ENCODE assay signal across 8 mouse cellular contexts in the genomic region with DNA sequence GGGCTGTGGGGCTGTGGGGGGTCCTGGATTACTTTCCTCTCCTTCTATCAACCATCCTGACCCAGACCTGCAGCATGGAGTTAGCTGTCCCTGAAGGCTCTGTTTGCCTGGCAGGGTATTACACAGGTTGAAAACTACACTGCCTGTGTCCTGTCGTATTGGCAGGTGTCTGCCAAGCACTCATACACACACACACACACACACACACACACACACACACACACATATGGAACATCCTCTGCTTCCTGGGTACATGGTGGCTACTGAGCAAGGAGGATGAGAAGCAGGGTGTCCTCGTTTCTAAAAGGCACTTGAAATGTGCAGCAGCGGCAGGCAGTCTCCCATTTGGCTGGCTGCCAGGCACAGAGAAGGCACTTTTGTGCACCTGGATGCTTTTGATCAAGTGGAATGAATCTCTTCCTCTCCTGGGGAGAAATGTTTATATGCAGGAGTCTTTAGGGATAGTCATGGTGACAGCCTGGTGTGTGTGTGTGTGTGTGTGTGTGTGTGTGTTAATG. TPM values are rescaled to one million over a fixed set of nuclear protein-coding genes. Genes with fewer than 3 reads are reported as not detected.
A peak's percentile ranks its signal among the peaks of the same experiment; 100 is the strongest.
DNase-seq lines count a peak whose midpoint lies in the region; ATAC-seq and TF ChIP-seq lines count a peak whose summit lies in the region.

No protein-coding gene starts in this region.

- no peaks in the 10 kb centered on the region for H3K9me3 ChIP-seq in hindbrain, postnatal 0 days (ENCODE audit: low read length)

- H3K36me3 ChIP-seq in hindbrain, postnatal 0 days (ENCODE audit: insufficient read depth, low read length) = no peaks in the 10 kb centered on the region

- no peaks in the 10 kb centered on the region for H3K27me3 ChIP-seq in hindbrain, postnatal 0 days (ENCODE audit: insufficient read depth, low read length)

- 0 out of 2 replicates have a peak overlapping the region, but pooled peaks have one; percentile 34 for H3K4me2 ChIP-seq in hindbrain, postnatal 0 days (ENCODE audit: low read depth, low read length)

- no peak overlapping the region for H3K9ac ChIP-seq in hindbrain, postnatal 0 days (replicated peaks; ENCODE audit: low read length)

- no peak overlapping the region for H3K4me3 ChIP-seq in hindbrain, postnatal 0 days (ENCODE audit: low read length)

- H3K4me1 ChIP-seq in hindbrain, postnatal 0 days (ENCODE audit: insufficient read depth, low read length) = 0 out of 2 replicates have a peak, but pooled peaks cover 6% of the 10 kb centered on the region

- no peak overlapping the region for H3K27ac ChIP-seq in hindbrain, postnatal 0 days

- ATAC-seq in hindbrain, postnatal 0 days = peak; percentile 66

- intact Hi-C loops in left cerebral cortex, postnatal 4 days (cut with DNase I) = no loop called here

- WGBS in hindbrain, postnatal 0 days = 5% methylated on average over 3 of the region's 3 CpGs

- TF ChIP-seq CTCF in hindbrain, postnatal 0 days (IDR thresholded peaks at IDR 0.05; ENCODE audit: low read depth) = no peak

- peak; percentile 51 to 52 for DNase-seq in cerebellum, postnatal 10 days
- DNase-seq in cerebellum, adult 8-10 months = no peak
- DNase-seq in left cerebral cortex, postnatal 4 days = peak; percentile 39
- no peak for DNase-seq in left cerebral cortex, adult 9 months (ENCODE audit: low spot score in 2 of 2)
- DNase-seq in hindbrain, postnatal 0 days (ENCODE audit: low spot score) = peak; percentile 59
- peak; percentile 41 for DNase-seq in right cerebral cortex, postnatal 4 days
- DNase-seq in gastrocnemius, postnatal 4 days (ENCODE audit: low spot score in 2 of 2) = no peak
- DNase-seq in urinary bladder, adult 2 months (ENCODE audit: low spot score) = no peak

RNA-seq across cellular contexts. Expression of gene Igf1, which starts 44.9 kb away (rescaled TPM):
- 10 to 100 TPM; 14.5 to 14.7 TPM for total RNA-seq in left cerebral cortex, postnatal 4 days (2021)
- total RNA-seq in hindbrain, postnatal 0 days (2014; rRNA removed) = 9.1 and 11.4 TPM in 2 replicates
- 13.1 and 14.6 TPM in 2 replicates for polyA plus RNA-seq in hindbrain, postnatal 0 days (2015; fragmentation: Nextera tagmentation; extraction: Ambion mirVana)
- total RNA-seq in gastrocnemius, postnatal 4 days (2021) = 100 to 1,000 TPM; 178 TPM
- 33.7 and 35.3 TPM in 2 replicates for polyA plus RNA-seq in urinary bladder, adult 2 months (2012; rRNA removed)

Comparison
In these comparisons a context has a peak if more than half of its experiments do, and no peak if none do; other contexts are left out.
1. DNase-seq: peak in cerebellum, postnatal 10 days (2 of 2), left cerebral cortex, postnatal 4 days (single experiment), hindbrain, postnatal 0 days (single experiment) and right cerebral cortex, postnatal 4 days (single experiment); none in cerebellum, adult 8-10 months (single experiment), left cerebral cortex, adult 9 months (0 of 2), gastrocnemius, postnatal 4 days (0 of 2) and urinary bladder, adult 2 months (single experiment).
2. RNA of gene Igf1, which starts 44.9 kb away (total RNA-seq): 178 TPM in gastrocnemius, postnatal 4 days; 14.5 to 14.7 TPM in left cerebral cortex, postnatal 4 days and 9.1 to 11.4 TPM in hindbrain, postnatal 0 days; every median in the first group is over 10 times any median in the second.